Mouse (Mus musculus) cerebellum, adult 2 months (tissue): ENCODE results near the gene Myo9b. TPM values are rescaled to one million over a fixed set of nuclear protein-coding genes. Genes with fewer than 3 reads are reported as not detected.

Source experiments
- DNase-seq, 2 experiments: peaks; one replicate each; pipeline ENCODE4 v3.0.0; 2021
- H3K27ac ChIP-seq: fragments of 200-500 bp; 2 replicates; pipeline ENCODE4 v1.5.1; 2012; ENCODE audit warnings: low read length, control low read depth, inconsistent platforms; ENCODE audit not compliant: insufficient read depth
- H3K27me3 ChIP-seq: fragments of 200-500 bp; 2 replicates; pipeline ENCODE4 v1.6.1; 2012; ENCODE audit warnings: inconsistent platforms, mild to moderate bottlenecking, low read length, moderate library complexity; ENCODE audit not compliant: control insufficient read depth, insufficient read depth
- H3K4me1 ChIP-seq: fragments of 200-500 bp; 2 replicates; pipeline ENCODE4 v1.6.1; 2011; ENCODE audit warnings: low read length; ENCODE audit not compliant: control insufficient read depth, insufficient read depth
- H3K4me3 ChIP-seq: fragments of 200-500 bp; replicated peaks from 2 replicates; pipeline ENCODE3; 2011; ENCODE audit warnings: mild to moderate bottlenecking, low read depth, low read length, control low read depth; ENCODE audit not compliant: insufficient read depth
- CTCF ChIP-seq: fragments of 200-500 bp; IDR thresholded peaks from 2 replicates; pipeline ENCODE4 v1.5.1; 2011; ENCODE audit warnings: low read depth, mild to moderate bottlenecking, control low read depth, low read length, moderate library complexity, borderline replicate concordance; ENCODE audit not compliant: insufficient read depth
- POLR2A ChIP-seq: fragments of 200-500 bp; IDR thresholded peaks from 2 replicates; pipeline ENCODE4 v1.6.1; 2011; ENCODE audit warnings: low read length, control low read depth, borderline replicate concordance; ENCODE audit not compliant: insufficient read depth
- WGBS: fragments of 180-500 bp; shearing (Covaris S2); methylation state at CpG from one replicate; pipeline ENCODE4 v1.1.7; 2018; 5-methylcytosine and 5-hydroxymethylcytosine counted together
- polyA plus RNA-seq: library from polyadenylated mRNA; depleted of rRNA; stranded (reverse); fragments of >200 nt; gene quantifications from 2 replicates; pipeline ENCODE4 v1.2.3, GENCODE M21; 2012

Gene Myo9b
- polyA plus RNA-seq, 1 experiment, result 28.9 TPM

DNA sequence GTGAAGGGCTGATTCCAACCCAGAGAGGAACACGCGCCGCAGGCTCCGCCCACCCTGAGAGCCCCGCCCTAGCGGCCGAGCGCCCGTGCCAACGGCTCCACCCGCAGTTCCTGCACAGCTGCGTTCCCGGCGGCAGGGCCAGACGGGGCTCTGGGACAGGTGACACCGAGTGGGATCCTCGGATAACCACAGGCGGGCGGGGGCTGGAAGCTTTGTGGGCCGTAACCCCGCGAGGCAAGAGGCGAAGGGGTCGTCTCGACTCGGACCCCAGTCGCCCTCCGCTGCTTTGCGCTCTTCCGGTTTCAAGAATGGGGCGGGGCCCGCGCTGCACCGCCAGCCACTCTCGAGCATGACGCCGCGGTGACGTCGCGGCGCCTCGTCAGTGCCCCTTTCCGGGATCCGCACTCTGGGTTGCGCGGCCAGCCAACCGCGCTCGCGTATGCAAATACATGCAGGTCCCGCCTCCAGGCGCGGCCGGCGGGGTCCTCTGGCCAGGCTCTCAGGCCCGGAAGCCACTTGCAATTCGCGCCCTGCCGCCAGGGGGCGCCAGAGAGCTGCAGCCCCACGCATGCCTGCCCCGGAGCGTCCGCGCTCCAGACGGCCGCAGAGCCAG, 98.8 kb downstream of the Myo9b start, which contains the start of gene Ocel1:
Gene Ocel1, plus strand, starts transcription at position 63 of the 613 bp plus-strand sequence.
- 1% methylated on average over 68 of the region's 68 CpGs for WGBS
- H3K27me3 ChIP-seq, result no peaks in the 10 kb centered on the region
- peak; percentile 96 to 98 for DNase-seq
- H3K4me1 ChIP-seq, result peaks cover 13% of the 10 kb centered on the region
- H3K27ac ChIP-seq, result peak within 1 kb of the TSS; percentile 99
- TF ChIP-seq CTCF (peak; percentile 68), POLR2A (peak; percentile 72; the same call in 1 of the 2 replicates)
- peak within 1 kb of the TSS; percentile 98 for H3K4me3 ChIP-seq

DNA sequence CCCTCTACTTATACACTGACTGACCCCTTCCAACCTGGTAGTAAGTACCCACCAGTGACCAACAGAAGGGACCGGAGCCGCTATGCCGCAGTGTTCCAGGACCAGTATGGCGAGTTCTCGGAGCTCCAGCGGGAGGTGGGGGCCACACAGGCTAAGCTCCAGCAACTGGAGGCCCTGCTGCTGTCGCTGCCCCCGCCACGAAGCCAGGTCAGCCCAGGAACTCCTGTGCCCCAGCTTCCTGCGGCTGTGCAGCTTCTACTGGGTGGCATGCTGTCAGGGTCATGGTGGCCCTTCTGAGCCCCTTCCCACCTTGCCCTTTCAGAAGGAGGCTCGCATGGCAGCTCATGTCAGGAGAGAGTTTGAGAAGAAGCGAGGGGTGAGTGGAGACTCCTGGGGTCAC, 99.9 kb downstream of the Myo9b start:
- H3K4me1 ChIP-seq, result peaks cover 22% of the 10 kb centered on the region

DNA sequence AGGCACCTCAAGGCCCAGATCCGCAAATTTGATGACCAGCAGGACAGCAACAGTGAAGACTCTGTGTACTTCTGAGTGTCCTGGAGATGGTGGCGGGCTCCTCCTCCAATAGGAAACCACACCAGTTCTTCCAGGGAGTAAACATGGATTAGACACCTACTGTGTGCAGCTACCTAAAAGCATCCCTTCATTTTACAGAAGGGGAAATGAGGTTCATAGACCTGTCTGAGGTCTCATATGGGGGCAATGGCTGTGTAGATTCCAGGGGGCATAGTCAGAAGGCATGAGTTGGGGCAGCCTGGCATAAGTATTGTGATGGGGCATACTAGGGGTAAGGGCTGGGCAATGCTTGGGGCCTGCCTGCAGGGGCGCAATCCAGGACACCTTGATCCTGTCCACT, 100.5 kb downstream of the Myo9b start:
- no peak for DNase-seq
- Histone ChIP-seq H3K27me3 (no peaks in the 10 kb centered on the region), H3K27ac (no peak overlapping the region), H3K4me1 (peaks cover 19% of the 10 kb centered on the region), H3K4me3 (no peak overlapping the region)
- 91% methylated on average over 3 of the region's 3 CpGs for WGBS
- TF ChIP-seq CTCF, result no peak
- TF ChIP-seq POLR2A, result no peak

More for the DNA sequence above, 99.9 kb downstream of the Myo9b start:
- DNase-seq, result peak; percentile 37 to 41
- Histone ChIP-seq H3K27ac (no peak overlapping the region), H3K4me3 (no peak overlapping the region), H3K27me3 (no peaks in the 10 kb centered on the region)
- 77% methylated on average over 12 of the region's 12 CpGs for WGBS
- TF ChIP-seq CTCF, result no peak

DNA sequence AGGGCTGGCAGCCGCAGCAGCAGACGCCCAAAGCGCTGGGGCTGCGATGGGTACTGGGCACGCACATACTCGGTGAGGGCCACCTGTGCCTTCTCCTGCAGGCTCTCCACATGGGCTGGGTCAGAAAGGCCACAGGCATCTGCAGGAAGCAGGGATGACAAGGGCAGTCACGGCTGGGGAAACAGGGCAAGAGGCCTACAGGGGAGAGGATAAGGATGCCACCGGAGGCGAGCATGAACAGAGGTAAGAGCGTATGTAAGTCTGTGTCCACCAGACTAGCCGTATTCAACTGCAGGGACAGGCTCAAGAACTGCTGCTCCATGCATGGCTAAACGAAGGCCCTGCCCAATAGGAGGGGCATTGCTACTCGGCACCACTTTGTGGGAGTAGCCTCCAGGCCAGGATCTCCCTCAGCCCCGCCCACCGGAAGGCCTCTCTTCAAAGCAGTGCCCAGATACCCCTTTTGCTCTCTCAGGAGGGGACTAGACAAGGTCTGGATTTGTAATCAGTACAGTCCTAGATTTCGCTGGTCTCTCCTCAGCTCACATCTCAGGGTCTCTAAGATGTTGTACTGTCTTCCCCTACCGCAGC, 102.2 kb downstream of the Myo9b start:
- Histone ChIP-seq H3K4me3 (no peak overlapping the region), H3K4me1 (peaks cover 20% of the 10 kb centered on the region), H3K27ac (peak overlapping the region; percentile 26; the same call in 1 of the 2 replicates), H3K27me3 (no peaks in the 10 kb centered on the region)
- peak in 1 of 2 experiments; percentile 31 for DNase-seq
- no peak for TF ChIP-seq CTCF
- TF ChIP-seq POLR2A, result no peak
- 70% methylated on average over 17 of the region's 17 CpGs for WGBS

DNA sequence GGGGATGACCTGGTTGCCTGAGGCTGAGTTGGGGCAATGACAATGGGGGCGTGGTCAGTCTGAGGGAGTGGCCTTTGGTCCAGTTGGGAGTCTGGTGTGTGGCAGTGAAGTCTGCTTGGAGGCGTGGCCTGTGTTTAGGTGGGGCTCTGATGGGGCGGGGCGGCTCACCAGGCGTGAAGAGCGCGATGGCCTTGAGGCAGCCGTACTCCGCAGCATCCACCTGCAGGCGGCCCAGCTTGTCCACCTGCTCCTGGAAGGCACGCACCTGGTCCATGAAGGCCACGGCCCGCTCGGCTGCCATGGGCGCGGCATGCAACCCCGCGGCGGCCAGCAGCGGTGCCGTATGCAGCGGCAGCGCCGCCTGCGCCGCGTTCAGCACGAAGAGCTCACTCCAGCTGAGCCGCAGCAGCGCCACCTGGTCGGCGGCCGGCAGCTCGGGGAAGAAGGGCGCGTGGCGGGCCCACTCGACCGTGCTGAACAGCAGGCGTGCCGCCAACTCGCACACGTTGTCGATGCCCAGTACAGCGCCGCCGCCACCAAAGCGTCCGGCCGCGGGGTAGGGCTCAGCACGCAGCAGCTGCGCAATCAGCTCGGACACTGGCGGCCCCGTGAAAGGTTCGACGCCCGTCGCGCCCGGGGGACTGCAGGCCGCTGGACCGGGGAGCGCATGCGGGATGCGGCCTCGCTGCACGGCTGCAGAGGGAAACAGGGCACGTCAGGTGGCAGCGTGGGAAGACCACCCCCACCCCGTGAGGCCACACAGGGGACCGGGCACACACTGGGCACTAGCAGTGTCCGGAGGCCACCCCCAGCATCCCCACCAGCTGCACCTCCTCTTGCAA, 103.3 kb downstream of the Myo9b start:
- H3K27me3 ChIP-seq, result no peaks in the 10 kb centered on the region
- H3K4me1 ChIP-seq, result peaks cover 20% of the 10 kb centered on the region
- TF ChIP-seq POLR2A, result 0 out of 2 replicates have a peak, but pooled peaks have one; percentile 35
- TF ChIP-seq CTCF, result no peak
- peak; percentile 80 to 83 for DNase-seq
- WGBS, result 5% methylated on average over 74 of the region's 74 CpGs
- peak overlapping the region; percentile 32 for H3K4me3 ChIP-seq
- peak overlapping the region; percentile 57 for H3K27ac ChIP-seq

DNA sequence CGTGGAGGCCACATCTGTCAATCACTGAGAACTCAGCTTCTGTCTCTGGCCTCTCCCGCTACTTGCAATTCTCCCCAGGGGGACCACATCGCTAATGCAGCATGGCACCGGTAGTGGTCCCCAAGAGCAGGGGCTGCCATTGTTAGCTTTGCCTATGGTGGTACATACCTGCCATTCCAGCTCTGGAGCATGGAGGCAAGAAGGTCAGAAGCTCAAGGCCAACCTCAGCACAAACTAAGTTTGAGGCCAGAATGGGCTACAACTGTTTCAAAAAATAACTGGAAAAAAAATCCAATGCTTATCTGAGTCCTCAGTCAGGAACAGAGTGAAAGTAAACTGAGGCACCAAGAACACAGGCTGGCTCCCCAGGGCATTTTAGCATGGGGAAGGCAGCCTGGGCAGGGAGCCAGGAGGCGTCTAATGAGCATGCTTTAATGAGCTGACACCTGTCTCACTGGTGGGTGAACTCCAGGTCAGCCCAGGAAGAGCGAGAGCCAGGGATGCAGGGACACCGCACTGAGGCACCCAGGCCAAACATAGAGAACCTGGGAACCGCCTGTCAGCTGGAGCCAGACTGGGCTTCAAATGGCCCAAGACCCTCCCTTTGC, 104.0 kb downstream of the Myo9b start:
- WGBS, result 37% methylated on average over 8 of the region's 8 CpGs
- Histone ChIP-seq H3K4me1 (peaks cover 20% of the 10 kb centered on the region), H3K27ac (peak overlapping the region; percentile 57), H3K27me3 (no peaks in the 10 kb centered on the region), H3K4me3 (peak overlapping the region; percentile 32)
- TF ChIP-seq CTCF (no peak), POLR2A (no peak)
- peak in 1 of 2 experiments; percentile 39 for DNase-seq

DNA sequence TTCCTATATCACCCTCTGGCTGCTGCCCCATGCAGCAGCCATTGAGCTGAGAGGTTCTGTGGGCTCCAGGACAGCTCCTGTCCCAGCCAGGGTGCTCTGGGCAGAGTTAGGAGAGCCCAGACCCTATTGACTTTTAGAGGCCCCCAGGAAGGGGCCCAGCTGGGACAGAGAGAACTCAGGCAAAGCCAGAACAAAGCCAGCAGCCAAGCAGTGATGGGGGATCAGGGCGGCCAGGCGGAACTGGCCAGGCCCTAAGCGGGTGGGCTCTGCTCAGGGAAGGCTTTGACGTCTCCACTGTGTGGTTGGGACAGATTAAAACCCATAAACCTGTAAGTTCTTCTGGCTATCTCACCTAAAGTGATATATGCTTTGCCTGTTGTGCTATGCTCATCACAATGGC, 106.5 kb downstream of the Myo9b start:
- Histone ChIP-seq H3K27ac (no peak overlapping the region), H3K4me3 (no peak overlapping the region), H3K4me1 (peaks cover 20% of the 10 kb centered on the region), H3K27me3 (no peaks in the 10 kb centered on the region)
- WGBS, result 52% methylated on average over 4 of the region's 4 CpGs
- TF ChIP-seq POLR2A (no peak), CTCF (no peak)
- DNase-seq, result no peak
